Mouse (Mus musculus) CH12.LX (cell line): ENCODE measurements at regions not wholly inside any gene's neighbourhood (a gene's known extent, or its start where the extent isn't known, plus 50 kb on each side); places are given as distances from the start of the nearest gene placed in this dataset.

Source experiments
- CHD2 ChIP-seq: IDR thresholded peaks from 2 replicates; pipeline ENCODE4 v1.6.1; 2011; ENCODE audit warnings: low read length, improper control_type of control experiment
- CTCF ChIP-seq, 2 experiments: IDR thresholded peaks in 1 of 2; conservative IDR thresholded peaks in 1 of 2; 2 replicates each; pipeline ENCODE4 v1.5.1; 2011 to 2012; ENCODE audit warnings: low read depth in 2 of 2, low read length in 2 of 2, improper control_type of control experiment in 1 of 2, inconsistent platforms in 1 of 2, mild to moderate bottlenecking in 1 of 2, moderate library complexity in 1 of 2
- E2F4 ChIP-seq: IDR thresholded peaks from 2 replicates; pipeline ENCODE4 v1.6.1; 2011; ENCODE audit warnings: low read depth, low read length, improper control_type of control experiment; ENCODE audit not compliant: insufficient replicate concordance
- EP300 ChIP-seq: IDR thresholded peaks from 2 replicates; pipeline ENCODE4 v1.6.1; 2011; ENCODE audit warnings: low read length, improper control_type of control experiment
- HCFC1 ChIP-seq: IDR thresholded peaks from 2 replicates; pipeline ENCODE4 v1.6.1; 2012; ENCODE audit warnings: low read depth, mild to moderate bottlenecking, inconsistent platforms, low read length, improper control_type of control experiment
- MAZ ChIP-seq: IDR thresholded peaks from 2 replicates; pipeline ENCODE4 v1.6.1; 2012; ENCODE audit warnings: low read depth, mild to moderate bottlenecking, inconsistent platforms, low read length, improper control_type of control experiment, moderate library complexity
- MYC ChIP-seq: IDR thresholded peaks from 2 replicates; pipeline ENCODE4 v1.6.1; 2011; ENCODE audit warnings: low read depth, mild to moderate bottlenecking, improper control_type of control experiment, low read length
- POLR2A ChIP-seq: IDR thresholded peaks from 2 replicates; pipeline ENCODE4 v1.6.1; 2011; ENCODE audit warnings: low read depth, mild to moderate bottlenecking, improper control_type of control experiment, low read length
- ZNF384 ChIP-seq: IDR thresholded peaks from 2 replicates; pipeline ENCODE4 v1.6.1; 2012; ENCODE audit warnings: low read depth, low read length, improper control_type of control experiment, inconsistent platforms

- TF ChIP-seq ZNF384 (no peak), MAZ (no peak), MYC (no peak), E2F4 (no peak), CTCF (conservative IDR thresholded peaks at IDR 0.05 in 1 of 2, IDR thresholded peaks at IDR 0.05 in 1 of 2; ENCODE audit: low read depth in 2 of 2, low read length in 2 of 2) (no peak), CHD2 (no peak), POLR2A (no peak), HCFC1 (no peak), EP300 (no peak)
Observed at GRCm38 (mm10) chr5:41061646-41062045, 646.3 kb downstream of the Rab28 start.
